Mouse (Mus musculus): ENCODE measurements around the gene Prdx1.
"Not testable (repeated sequence)": the region's sequence is repeated elsewhere in the genome, so short reads cannot be mapped to it uniquely, and the experiment has no call there.

Gene Prdx1

DNA sequence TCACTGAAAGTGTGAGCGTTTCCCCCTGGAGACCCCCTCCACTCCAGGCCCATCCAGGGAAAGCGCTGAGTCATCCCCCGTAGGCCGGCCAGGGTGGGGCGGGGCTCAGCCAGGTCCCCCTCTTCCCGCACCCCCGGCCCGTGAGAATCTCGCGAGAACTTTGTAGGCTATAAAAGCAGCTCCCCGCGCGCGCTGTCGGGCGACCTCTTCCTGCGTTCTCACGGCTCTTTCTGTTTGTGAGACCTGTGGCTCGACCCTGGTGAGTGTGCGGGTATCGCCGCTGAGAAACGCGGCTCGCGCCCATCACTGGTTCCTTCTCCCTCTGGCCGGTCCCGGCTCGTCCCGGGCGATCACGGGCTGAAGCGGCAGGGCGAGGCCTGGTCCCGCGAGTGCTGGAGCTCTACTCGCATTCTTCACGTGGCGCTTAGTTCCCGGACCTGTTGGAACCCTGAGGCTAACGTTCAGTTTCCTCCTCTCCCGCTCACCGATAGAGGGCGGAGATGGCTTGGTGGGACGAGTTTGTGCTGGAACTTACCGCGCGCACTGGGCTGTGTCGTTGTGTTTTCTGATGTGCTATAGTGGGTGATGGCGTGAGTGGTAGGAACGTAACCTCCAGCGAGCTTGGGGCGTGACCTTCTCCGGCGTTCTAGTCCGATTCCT, at the start of gene Prdx1:
Prdx1 (plus strand) TSS at position 143 of the 660 bp plus-strand sequence.
- DNase-seq (ENCODE audit: low spot score in 2 of 2): peak; percentile 90 to 93

- DNase-seq (ENCODE audit: low spot score in 2 of 2): no peak
Measured at GRCm38 (mm10) chr4:116638821-116639220, 46.5 kb upstream of the Prdx1 start.

DNA sequence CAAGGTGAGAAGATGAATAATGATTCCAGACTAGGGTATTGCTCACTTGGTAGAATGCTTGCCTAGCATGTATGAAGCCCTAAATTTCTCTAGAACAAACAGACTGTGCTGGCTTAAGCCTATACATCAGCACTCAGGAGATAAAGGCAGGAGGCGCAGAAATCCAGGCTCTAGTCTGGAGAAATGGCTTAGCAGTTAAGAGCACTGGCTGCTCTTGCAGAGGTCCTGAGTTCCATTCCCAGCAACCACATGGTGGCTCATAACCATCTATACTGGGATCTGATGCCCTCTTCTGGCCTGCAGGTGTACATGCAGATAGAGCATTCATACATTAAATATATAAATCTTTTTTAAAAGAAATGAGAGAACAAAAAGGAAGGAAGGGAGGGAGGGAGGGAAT, 43.3 kb upstream of the Prdx1 start:
- DNase-seq (ENCODE audit: low spot score in 2 of 2): no peak

DNA sequence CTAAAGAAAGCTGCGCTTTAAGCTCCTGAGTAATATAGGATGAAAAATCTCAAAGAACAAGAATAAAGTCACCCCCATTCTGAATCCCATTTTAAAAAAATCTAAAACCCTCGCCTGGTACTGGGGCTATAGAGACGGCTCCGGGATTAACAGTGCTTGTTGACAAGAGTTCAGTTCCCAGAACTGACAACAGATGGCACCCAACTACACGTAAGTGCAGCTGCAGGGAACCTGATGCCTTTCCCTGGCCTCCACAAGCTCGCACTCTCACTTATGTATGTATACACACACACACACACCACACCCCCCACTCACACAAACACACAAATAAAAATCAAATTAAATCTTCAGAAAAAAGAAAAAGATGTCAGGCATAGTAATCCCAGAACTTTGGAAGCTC, 41.0 kb upstream of the Prdx1 start:
- no peak for DNase-seq (ENCODE audit: low spot score in 2 of 2)

DNA sequence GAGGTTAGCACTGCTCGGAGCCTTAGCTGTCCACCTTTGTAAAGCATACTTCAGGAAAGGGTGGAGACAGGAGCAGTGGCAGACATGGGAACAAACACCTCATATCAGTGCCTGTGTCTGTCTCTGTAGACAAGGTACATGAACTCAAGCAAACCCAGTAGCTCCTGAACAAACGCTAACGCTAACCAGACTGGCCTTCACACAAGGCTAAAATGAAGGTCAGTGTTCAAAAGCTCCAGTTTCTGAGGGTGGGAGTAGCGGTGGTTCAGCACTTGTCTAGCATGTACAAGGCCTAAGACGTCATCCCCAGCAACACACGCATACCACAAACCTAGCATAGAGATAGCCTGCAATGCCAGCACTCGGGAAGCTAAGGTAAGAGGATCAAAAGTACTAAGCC, 39.7 kb upstream of the Prdx1 start:
- DNase-seq (ENCODE audit: low spot score in 2 of 2): no peak

DNA sequence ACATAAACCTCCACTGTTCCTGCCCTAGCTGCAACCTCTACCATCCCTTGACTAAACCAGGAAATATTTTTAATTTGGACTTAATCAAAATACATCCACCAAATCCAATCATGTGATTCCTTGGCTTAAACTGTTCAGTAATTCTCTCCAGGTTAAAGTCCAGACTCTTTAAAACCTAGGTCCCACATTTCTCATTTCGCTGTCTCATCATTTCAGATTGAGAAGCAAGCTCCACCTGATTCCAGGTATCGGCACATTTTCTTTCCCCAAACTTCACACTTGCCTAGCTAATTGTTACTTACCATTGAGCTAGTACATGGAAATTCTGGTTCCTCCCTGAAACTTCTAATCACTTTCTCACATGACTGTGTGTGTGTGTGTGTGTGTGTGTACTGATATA, 35.9 kb upstream of the Prdx1 start:
- no peak for DNase-seq (ENCODE audit: low spot score in 2 of 2)

- no peak for DNase-seq (ENCODE audit: low spot score in 2 of 2)
Measured at GRCm38 (mm10) chr4:116650365-116650764, 35.0 kb upstream of the Prdx1 start.

GRCm38 (mm10) chr4:116650924-116651796, 34.2 kb upstream of the Prdx1 start, which contains the start of gene Akr1a1:
Akr1a1 (minus strand) TSS chr4:116651680.
- DNase-seq (ENCODE audit: low spot score in 2 of 2): peak; percentile 90 to 91

GRCm38 (mm10) chr4:116651797-116652135, 33.6 kb upstream of the Prdx1 start:
- no peak for DNase-seq (ENCODE audit: low spot score in 2 of 2)

DNA sequence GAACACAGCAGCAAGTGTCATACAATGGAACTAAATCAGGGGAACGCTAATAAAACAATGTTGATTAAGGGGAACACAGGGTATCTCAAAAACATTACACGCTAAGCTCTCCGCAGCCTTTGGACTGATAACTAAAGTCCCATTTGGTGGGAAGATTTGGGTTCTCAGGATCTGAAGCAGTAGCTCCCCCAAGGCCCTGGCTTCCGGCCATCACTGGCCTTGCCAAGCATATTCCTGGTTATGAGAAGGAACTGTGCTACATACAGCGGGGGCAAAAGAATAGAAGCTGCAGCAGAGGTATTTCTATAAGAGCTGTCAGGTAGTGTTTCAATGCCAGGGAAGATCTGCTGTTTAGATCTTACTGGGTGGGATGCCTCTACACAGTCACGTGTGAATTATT, 32.1 kb upstream of the Prdx1 start:
- DNase-seq (ENCODE audit: low spot score in 2 of 2): no peak

DNA sequence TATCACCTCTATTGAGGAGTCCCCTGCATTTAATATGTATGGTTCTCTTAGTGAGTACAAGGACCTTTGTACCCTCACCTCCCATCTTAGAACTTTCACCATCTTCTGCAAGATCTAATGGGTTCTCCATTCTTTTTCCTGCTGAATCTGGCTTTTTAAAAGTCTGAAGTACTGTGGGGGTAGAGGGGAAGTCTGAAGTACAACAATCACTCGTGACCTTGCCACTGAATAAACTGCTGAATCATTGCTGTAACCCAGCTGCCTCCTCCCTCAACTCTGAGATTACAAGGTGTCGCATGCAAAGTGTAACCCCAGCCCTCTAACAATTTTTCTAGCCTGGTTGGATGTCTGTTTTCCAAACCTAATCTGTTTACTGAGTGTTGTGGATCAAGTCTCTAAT, 30.2 kb upstream of the Prdx1 start:
- DNase-seq (ENCODE audit: low spot score in 2 of 2): no peak

DNA sequence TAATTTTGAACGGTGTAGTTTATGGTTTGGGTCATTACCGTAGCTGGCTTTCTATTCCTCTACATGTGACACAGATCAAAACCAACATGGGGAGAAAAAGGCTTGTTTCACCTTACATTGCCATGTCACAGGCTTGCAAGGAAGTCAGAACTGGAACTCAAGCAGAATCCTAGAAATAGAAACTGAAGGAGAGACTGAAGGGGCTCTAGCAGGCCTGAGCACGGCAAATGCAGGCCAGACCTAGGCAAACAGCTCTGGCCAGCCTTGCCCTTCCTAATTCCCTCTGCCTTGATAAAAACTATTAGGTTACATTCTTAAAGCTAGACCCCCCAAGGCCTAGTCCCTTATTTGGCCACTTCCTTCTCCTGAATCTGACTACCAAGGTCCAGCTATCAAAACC, 29.7 kb upstream of the Prdx1 start:
- DNase-seq (ENCODE audit: low spot score in 2 of 2): no peak

DNA sequence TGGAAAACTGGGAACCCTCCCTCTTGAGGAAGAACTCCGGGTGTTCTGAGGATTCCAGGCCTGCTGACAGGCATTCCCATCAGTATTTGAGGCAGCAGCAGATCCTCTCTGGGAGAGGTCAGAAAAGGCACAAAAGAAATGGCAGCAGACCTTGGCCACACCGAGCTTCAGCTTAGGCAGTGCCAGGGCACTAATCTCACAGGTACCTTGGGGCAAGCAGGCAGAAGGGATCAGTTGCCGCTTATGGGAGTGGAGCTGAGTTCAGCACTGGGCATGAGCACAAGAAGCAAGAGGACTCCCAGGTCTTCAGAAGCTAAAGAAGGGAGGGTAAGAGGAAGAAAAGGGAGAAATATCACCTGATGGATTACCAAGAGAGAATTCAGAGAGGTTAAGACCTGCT, 27.4 kb upstream of the Prdx1 start:
- no peak for DNase-seq (ENCODE audit: low spot score in 2 of 2)

DNA sequence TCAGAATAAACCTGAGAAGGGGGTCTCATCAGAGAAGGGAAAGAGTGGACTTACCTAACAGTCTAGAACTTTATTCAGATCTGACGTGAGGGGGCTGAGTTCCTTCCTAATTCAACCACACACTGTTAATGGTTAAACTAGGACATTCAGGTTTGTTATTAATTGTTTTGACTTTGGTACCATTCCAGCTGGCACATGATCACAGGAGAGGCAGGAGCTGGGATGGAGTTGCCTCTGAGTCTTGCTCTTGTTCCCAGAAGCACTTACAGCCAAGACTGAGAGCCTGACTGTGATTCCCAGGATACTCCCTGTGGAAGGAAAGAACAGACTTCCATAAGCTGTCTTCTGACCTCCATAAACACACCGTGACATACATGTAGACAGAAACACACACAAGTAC, 25.9 kb upstream of the Prdx1 start:
- no peak for DNase-seq (ENCODE audit: low spot score in 2 of 2)

DNA sequence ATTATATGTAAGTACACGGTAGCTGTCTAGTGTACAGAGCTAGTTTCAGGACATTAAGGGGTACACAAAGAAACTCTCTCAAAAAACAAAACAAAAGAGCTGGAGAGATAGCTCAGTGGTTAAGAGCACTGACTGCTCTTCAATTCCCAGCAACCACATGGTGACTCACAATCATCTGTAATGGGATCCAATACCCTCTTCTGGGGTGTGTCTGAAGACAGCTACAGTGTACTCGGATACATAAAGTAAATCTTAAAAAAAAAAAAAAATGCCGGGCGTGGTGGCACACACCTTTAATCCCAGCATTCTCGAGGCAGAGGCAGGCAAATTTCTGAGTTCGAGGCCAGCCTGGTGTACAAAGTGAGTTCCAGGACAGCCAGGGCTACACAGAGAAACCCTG, 25.4 kb upstream of the Prdx1 start:
- DNase-seq (ENCODE audit: low spot score in 2 of 2): not testable (repeated sequence)

GRCm38 (mm10) chr4:116660829-116661228, 24.5 kb upstream of the Prdx1 start:
- DNase-seq (ENCODE audit: low spot score in 2 of 2): no peak

DNA sequence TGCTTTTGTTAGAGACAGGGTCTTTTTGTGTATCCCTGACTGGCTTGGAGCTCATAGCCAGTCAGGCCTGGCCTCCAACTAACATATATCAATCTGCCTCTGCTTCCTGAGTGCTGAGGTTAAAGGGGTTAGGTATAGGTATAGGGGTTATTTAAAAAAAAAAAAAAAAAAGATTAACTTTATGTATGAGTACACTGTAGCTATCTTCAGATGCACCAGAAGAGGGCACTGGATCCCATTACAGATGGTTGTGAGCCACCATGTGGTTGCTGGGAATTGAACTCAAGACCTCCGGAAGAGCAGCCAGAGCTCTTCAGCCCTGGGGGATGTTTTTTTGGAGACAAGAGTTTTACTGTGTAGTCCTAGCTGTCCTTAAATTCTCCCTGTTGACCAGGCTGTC, 23.3 kb upstream of the Prdx1 start:
- DNase-seq (ENCODE audit: low spot score in 2 of 2): no peak

GRCm38 (mm10) chr4:116666625-116667024, 18.7 kb upstream of the Prdx1 start:
- DNase-seq (ENCODE audit: low spot score in 2 of 2): no peak

DNA sequence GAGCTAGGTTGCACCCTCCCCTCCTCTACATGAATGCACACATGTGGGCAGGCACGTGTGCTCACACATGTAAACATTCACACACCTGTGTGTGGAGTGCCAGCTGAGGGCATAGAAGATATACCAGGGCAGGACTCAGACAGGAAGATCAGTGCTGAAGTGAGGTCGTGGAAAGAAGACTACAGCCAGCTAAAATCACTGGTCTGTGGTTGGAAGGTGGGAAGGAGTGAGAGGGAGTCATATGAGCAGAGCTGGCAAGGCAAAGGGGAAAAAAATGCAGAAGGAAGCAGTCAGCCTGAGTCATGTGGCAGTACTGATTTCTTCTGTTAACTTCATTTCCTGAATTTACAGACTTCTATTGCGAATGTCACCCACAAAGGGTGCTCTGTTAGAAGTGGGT, 17.2 kb upstream of the Prdx1 start:
- peak in 1 of 2 experiments; percentile 9 for DNase-seq (ENCODE audit: low spot score in 2 of 2)

DNA sequence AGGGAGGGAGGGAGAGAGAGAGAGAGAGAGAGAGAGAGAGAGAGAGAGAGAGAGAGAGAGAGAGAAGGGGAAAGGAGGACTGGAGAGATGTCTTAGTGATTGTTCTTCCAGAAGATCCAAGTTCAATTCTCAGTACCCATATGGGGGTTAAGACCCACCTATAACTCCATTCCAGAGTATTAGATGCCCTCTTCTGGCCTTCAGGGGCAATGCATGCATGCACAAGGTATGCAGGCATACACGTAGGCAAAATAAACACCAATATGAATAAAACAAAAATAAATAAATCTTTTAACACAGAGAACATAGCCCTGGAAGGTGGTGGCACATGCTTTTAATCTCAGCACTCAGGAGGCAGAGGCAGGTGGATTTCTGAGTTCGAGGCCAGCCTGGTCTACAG, 16.1 kb upstream of the Prdx1 start:
- DNase-seq (ENCODE audit: low spot score in 2 of 2): no peak

DNA sequence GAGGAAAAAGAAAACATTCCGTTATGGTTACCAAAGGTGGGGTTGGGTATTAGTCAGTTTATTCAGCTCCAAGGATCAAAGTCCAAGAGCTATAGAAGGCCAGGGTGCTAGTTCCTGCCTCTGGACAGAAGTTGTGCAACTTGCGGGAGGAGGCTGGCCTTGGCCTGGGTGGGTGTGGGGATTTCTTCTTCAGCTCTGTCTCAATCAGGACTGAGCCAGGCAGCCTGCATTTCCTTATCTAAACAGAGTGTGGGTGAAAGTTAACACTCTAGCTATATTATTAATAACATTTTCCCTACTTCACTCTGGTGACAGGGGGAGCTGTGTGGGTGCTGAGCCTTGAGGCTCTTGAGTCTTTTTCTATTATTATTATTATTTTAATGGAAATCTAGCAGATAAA, 12.6 kb upstream of the Prdx1 start:
- peak; percentile 32 to 45 for DNase-seq (ENCODE audit: low spot score in 2 of 2)

DNA sequence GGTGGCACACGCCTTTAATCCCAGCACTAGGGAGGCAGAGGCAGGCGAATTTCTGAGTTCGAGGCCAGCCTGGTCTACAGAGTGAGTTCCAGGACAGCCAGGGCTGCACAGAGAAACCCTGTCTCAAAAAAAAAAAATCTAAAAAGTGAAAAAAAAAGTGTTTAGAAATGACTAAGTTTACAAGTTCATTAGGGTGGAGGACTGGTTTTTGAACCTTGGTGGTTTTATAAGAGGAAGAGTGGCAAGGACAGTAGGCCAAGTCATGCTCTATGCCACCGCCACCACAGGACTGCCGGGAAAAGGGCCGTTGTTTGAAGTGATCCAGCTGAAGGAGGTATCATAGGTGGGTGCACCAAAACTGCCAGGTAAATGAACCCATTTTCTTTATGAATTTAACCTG, 10.6 kb upstream of the Prdx1 start:
- DNase-seq (ENCODE audit: low spot score in 2 of 2): not testable (repeated sequence)

DNA sequence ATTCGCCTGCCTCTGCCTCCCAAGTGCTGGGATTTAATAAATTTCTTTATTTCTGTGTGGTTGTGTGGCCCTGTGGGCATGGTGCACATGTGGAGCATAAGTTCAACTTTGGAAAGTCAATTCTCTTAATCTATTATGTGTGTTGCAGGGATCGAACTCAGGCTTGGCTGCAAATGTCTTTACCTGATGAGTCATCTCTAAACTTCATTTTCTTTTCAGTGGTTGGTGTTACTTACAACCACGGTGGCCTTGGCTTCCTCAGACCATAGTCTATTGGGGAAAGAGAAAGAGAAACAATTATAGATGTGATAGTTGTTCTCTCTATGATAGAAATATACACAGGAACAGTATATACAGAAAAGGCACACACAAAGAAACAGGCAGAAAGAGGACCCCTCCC, 9.3 kb upstream of the Prdx1 start:
- DNase-seq (ENCODE audit: low spot score in 2 of 2): no peak
